Mouse (Mus musculus): Measurements from ENCODE around the gene Sertm1. TPM values are rescaled to one million over a fixed set of nuclear protein-coding genes. Genes with fewer than 3 reads are reported as not detected.

Sertm1 gene
- polyA plus RNA-seq, 1 experiment from 2014 or later: 0.21 TPM

GRCm38 (mm10) chr3:54897974-54898373, 17.7 kb downstream of the Sertm1 start:
- no peaks in the 10 kb centered on the region for H3K9me3 ChIP-seq (ENCODE audit: control insufficient read depth, low read length)
- H3K4me1 ChIP-seq (ENCODE audit: control insufficient read depth, insufficient read depth, low read length): no peaks in the 10 kb centered on the region
- H3K27me3 ChIP-seq (replicated peaks; ENCODE audit: control insufficient read depth, insufficient read depth, low read length): no peaks in the 10 kb centered on the region
- H3K4me3 ChIP-seq (ENCODE audit: low read depth, low read length): no peak overlapping the region
- ATAC-seq (ENCODE audit: low read depth): no peak
- H3K4me2 ChIP-seq (ENCODE audit: low read depth, low read length): no peak overlapping the region
- no peak overlapping the region for H3K9ac ChIP-seq (ENCODE audit: low read depth, low read length)
- H3K36me3 ChIP-seq (ENCODE audit: control insufficient read depth, insufficient read depth, low read length): no peaks in the 10 kb centered on the region
- no peak overlapping the region for H3K27ac ChIP-seq (replicated peaks; ENCODE audit: low read depth, low read length)
- DNase-seq (ENCODE audit: low spot score): no peak
- WGBS: 88% methylated on average over 10 of the region's 10 CpGs

- no peak for DNase-seq (ENCODE audit: low spot score)
- Histone ChIP-seq H3K4me2 (ENCODE audit: low read depth, low read length) (no peak overlapping the region), H3K9me3 (ENCODE audit: control insufficient read depth, low read length) (no peaks in the 10 kb centered on the region), H3K27ac (replicated peaks; ENCODE audit: low read depth, low read length) (no peak overlapping the region), H3K27me3 (replicated peaks; ENCODE audit: control insufficient read depth, insufficient read depth, low read length) (no peaks in the 10 kb centered on the region), H3K4me3 (ENCODE audit: low read depth, low read length) (no peak overlapping the region), H3K4me1 (ENCODE audit: control insufficient read depth, insufficient read depth, low read length) (no peaks in the 10 kb centered on the region), H3K36me3 (ENCODE audit: control insufficient read depth, insufficient read depth, low read length) (no peaks in the 10 kb centered on the region), H3K9ac (ENCODE audit: low read depth, low read length) (no peak overlapping the region)
- WGBS: 76% methylated on average over 1 of the region's 1 CpGs
- ATAC-seq (ENCODE audit: low read depth): no peak
Measured at GRCm38 (mm10) chr3:54894891-54895290, 20.8 kb downstream of the Sertm1 start.

GRCm38 (mm10) chr3:54892218-54892617, 23.5 kb downstream of the Sertm1 start:
- DNase-seq (ENCODE audit: low spot score): peak; percentile 38
- Histone ChIP-seq H3K9me3 (ENCODE audit: control insufficient read depth, low read length) (no peaks in the 10 kb centered on the region), H3K27ac (replicated peaks; ENCODE audit: low read depth, low read length) (no peak overlapping the region), H3K27me3 (replicated peaks; ENCODE audit: control insufficient read depth, insufficient read depth, low read length) (no peaks in the 10 kb centered on the region), H3K4me1 (ENCODE audit: control insufficient read depth, insufficient read depth, low read length) (no peaks in the 10 kb centered on the region), H3K36me3 (ENCODE audit: control insufficient read depth, insufficient read depth, low read length) (no peaks in the 10 kb centered on the region), H3K4me3 (ENCODE audit: low read depth, low read length) (no peak overlapping the region), H3K4me2 (ENCODE audit: low read depth, low read length) (no peak overlapping the region), H3K9ac (ENCODE audit: low read depth, low read length) (no peak overlapping the region)
- WGBS: 40% methylated on average over 4 of the region's 4 CpGs
- no peak for ATAC-seq (ENCODE audit: low read depth)

GRCm38 (mm10) chr3:54886501-54886900, 29.2 kb downstream of the Sertm1 start:
- ATAC-seq (ENCODE audit: low read depth) (no peak), DNase-seq (ENCODE audit: low spot score) (no peak)
- no peak overlapping the region for H3K4me3 ChIP-seq (ENCODE audit: low read depth, low read length)
- no peaks in the 10 kb centered on the region for H3K4me1 ChIP-seq (ENCODE audit: control insufficient read depth, insufficient read depth, low read length)
- WGBS: 78% methylated on average over 2 of the region's 2 CpGs
- no peaks in the 10 kb centered on the region for H3K27me3 ChIP-seq (replicated peaks; ENCODE audit: control insufficient read depth, insufficient read depth, low read length)
- no peaks in the 10 kb centered on the region for H3K36me3 ChIP-seq (ENCODE audit: control insufficient read depth, insufficient read depth, low read length)
- no peak overlapping the region for H3K4me2 ChIP-seq (ENCODE audit: low read depth, low read length)
- 0 out of 2 replicates have a peak, but pooled peaks cover 3% of the 10 kb centered on the region for H3K9me3 ChIP-seq (ENCODE audit: control insufficient read depth, low read length)
- no peak overlapping the region for H3K9ac ChIP-seq (ENCODE audit: low read depth, low read length)
- no peak overlapping the region for H3K27ac ChIP-seq (replicated peaks; ENCODE audit: low read depth, low read length)

Other genes starting within 250 kb of the Sertm1 start
- gene Supt20, start 223.1 kb downstream of the Sertm1 start, polyA plus RNA-seq (2014; fragmentation: Nextera tagmentation; extraction: Ambion mirVana): 91.3 and 101 TPM in 2 replicates
- 0.57 TPM in 1 of 2 replicates, not detected in the other for gene Gm21958, start 201.5 kb downstream of the Sertm1 start, polyA plus RNA-seq (2014; fragmentation: Nextera tagmentation; extraction: Ambion mirVana)
- 112 and 113 TPM in 2 replicates for gene Exosc8, start 180.5 kb downstream of the Sertm1 start, polyA plus RNA-seq (2014; fragmentation: Nextera tagmentation; extraction: Ambion mirVana)
- gene Alg5, start 180.3 kb downstream of the Sertm1 start, polyA plus RNA-seq (2014; fragmentation: Nextera tagmentation; extraction: Ambion mirVana): 66.3 and 71.5 TPM in 2 replicates
- 2.0 and 2.1 TPM in 2 replicates for gene Smad9, start 160.3 kb downstream of the Sertm1 start, polyA plus RNA-seq (2014; fragmentation: Nextera tagmentation; extraction: Ambion mirVana)
- 37.6 and 43.0 TPM in 2 replicates for gene Rfxap, start 108.1 kb downstream of the Sertm1 start, polyA plus RNA-seq (2014; fragmentation: Nextera tagmentation; extraction: Ambion mirVana)
- gene Ccna1, start 139.6 kb upstream of the Sertm1 start, polyA plus RNA-seq (2014; fragmentation: Nextera tagmentation; extraction: Ambion mirVana): 2.2 and 5.1 TPM in 2 replicates
- 67.3 and 78.3 TPM in 2 replicates for gene Spg20, start 196.2 kb upstream of the Sertm1 start, polyA plus RNA-seq (2014; fragmentation: Nextera tagmentation; extraction: Ambion mirVana)
- gene Ccdc169, start 221.5 kb upstream of the Sertm1 start, polyA plus RNA-seq (2014; fragmentation: Nextera tagmentation; extraction: Ambion mirVana): 0.09 and 0.22 TPM in 2 replicates